Mouse (Mus musculus): ENCODE data around the gene Cobll1.

The Cobll1 gene

GRCm38 (mm10) chr2:65203699-65204098, 35.5 kb downstream of the Cobll1 start:
- DNase-seq (ENCODE audit: inconsistent age in 2 of 2, low spot score in 1 of 2): no peak

DNA sequence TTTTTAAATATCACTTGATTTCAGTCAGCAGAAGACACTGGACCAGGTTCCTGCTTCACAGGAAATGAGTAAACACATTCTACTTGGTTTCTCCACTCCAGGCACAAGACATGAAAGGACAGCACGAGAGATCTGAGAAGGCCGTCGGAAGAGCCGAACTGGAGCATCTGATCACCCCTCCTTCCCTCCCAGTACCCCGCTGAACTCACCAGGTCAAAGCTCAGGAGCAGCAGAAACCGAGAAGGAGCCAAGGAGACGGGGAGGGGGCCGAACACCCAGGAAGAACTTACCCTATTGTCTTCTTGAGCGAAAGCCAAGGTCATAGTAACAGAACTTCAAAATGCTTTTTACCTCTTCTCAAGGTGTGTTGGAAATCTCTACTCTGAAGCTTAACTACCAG, 39.5 kb downstream of the Cobll1 start:
- DNase-seq (ENCODE audit: inconsistent age in 2 of 2, low spot score in 1 of 2): peak in 1 of 2 experiments; percentile 70

GRCm38 (mm10) chr2:65198605-65199004, 40.6 kb downstream of the Cobll1 start:
- no peak for DNase-seq (ENCODE audit: inconsistent age in 2 of 2, low spot score in 1 of 2)

DNA sequence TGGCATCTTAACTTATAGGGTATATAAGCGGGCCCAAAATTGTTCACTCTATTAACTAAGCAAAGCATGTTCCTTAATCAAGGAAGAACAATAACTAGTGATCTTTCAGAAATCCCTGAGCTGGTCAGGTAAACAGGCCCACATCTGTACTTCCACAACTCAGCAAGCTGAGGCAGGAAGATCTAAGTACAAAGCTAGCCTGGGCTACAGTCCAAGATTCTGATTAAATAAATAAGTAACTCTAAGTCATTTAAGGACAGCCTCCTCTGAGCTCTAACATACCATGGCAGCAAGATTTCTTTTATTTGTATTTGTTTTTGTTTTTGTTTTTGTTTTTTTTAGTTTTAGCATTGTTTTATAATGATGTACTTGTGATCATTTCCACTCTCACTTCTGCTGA, 42.2 kb downstream of the Cobll1 start:
- DNase-seq (ENCODE audit: inconsistent age in 2 of 2, low spot score in 1 of 2): no peak

GRCm38 (mm10) chr2:65195233-65196010, 43.8 kb downstream of the Cobll1 start:
- DNase-seq (ENCODE audit: inconsistent age in 2 of 2, low spot score in 1 of 2): peak; percentile 69 to 93

- no peak for DNase-seq (ENCODE audit: inconsistent age in 2 of 2, low spot score in 1 of 2)
These were observed 46.0 kb downstream of the Cobll1 start for GRCm38 (mm10) chr2:65193091-65193795.

DNA sequence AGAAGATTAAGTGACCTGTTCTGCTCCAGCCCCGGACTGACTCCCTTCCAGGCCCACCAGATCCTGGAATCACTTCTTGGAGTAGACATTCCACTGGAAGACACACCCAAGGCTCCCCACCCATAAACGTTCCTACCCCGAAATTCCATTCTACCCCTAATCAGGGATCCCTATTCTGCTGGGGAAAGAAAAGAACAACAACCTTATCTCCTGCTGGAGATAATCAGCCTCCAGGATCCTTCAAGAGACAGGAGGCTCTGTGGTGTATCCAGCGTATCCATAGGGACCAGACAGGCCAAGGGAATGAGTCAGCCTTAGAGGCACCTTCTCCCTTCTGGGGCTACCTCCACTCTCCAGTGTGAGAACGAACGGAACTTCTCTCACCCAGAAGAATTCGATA, 47.8 kb downstream of the Cobll1 start:
- DNase-seq (ENCODE audit: inconsistent age in 2 of 2, low spot score in 1 of 2): peak; percentile 46 to 75

DNA sequence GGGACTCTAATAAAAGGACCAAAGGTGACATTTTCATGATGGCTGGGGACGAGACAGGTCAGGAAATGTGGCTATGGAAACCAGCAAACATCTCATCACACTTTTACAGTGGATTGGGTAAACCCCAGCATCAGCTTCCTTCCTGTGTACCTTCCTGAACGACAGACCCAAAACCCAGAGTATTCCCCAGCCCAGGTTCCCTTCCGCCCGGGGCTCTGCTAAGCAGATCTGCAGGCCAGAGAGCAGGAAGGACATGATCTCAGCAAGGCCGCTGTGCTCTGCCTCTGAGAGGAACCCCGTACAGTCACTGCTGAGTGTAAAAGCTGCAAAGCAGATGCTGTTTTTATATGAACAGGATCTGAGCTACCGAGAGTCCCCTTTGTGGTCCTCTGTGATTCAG, 49.9 kb downstream of the Cobll1 start:
- peak; percentile 64 to 81 for DNase-seq (ENCODE audit: inconsistent age in 2 of 2, low spot score in 1 of 2)

- peak in 1 of 2 experiments; percentile 58 for DNase-seq (ENCODE audit: inconsistent age in 2 of 2, low spot score in 1 of 2)
These were observed 50.6 kb downstream of the Cobll1 start for GRCm38 (mm10) chr2:65188585-65188984.

DNA sequence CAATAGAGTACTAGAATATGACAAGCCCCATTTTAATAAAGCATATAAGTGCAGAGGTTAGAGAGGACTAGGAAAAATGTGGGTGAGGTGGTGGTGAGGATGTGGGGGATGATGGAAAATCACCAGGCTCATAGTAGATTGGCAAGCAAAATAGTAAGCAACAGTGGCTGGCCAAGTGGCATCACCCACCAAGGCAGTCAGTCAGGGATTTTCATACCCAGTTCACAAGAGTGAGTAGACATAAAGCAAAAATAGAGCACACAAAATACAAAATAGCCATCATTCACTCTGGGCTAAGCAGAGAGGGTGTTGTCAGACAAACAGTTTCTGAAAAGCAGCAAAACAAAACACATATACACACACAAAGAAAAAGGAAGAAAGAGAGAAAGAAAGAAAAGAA, 51.6 kb downstream of the Cobll1 start:
- DNase-seq (ENCODE audit: inconsistent age in 2 of 2, low spot score in 1 of 2): peak in 1 of 2 experiments; percentile 32

GRCm38 (mm10) chr2:65187164-65187563, 52.0 kb downstream of the Cobll1 start:
- DNase-seq (ENCODE audit: inconsistent age in 2 of 2, low spot score in 1 of 2): peak in 1 of 2 experiments; percentile 26

DNA sequence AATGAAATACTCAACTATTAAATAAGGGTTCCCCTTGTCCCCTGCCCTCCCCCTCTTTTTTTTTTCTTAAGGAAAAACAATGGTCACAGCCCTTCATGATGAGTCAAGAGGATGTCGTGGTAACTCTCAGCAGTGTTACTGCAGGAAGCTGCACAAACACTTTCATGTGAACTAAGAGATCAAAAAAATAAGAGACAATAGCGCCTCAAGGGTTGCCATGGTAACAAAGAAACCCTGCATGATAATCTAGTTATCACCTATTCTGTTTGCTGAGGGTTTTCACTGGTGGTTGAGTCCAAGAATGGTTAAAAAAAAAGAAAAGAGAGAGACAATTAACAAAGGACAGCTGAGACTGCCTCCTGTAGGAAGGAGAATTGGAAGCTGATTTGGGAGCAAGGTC, 56.5 kb downstream of the Cobll1 start:
- DNase-seq (ENCODE audit: inconsistent age in 2 of 2, low spot score in 1 of 2): peak in 1 of 2 experiments; percentile 50

- DNase-seq (ENCODE audit: inconsistent age in 2 of 2, low spot score in 1 of 2): no peak
These were observed 57.5 kb downstream of the Cobll1 start for GRCm38 (mm10) chr2:65181736-65182135.

DNA sequence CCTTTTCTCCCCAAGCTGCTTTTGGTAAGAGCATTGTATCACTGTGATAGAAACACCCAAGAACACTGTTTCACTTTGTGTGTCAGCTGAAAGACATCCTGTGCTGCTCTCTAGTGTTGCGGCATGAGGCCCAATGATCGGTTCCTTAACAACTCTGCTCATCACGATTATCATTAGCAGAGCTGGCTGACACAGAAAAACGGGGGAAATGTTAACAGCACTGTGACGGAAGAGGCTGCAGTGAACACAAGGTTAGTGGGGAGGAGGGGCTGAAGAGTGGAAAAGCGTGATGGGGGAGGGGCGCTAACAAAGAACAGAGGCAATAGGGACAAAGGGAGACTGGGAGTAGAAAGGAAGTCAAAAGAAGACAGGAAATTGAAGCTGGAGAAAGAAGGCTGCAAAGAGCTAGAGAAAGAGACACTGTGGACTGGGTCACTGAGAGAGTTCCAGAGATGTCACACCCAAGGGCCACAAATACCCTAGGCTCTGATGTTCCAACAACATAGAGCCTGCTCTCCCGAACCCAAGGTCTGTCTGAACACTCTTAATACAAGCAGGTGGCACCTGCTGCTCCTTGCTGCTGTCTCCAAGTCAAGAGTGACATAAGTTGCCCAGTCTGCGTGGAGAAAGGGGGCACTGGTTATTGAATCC, 58.0 kb downstream of the Cobll1 start:
- peak in 1 of 2 experiments; percentile 58 for DNase-seq (ENCODE audit: inconsistent age in 2 of 2, low spot score in 1 of 2)

- no peak for DNase-seq (ENCODE audit: inconsistent age in 2 of 2, low spot score in 1 of 2)
These were observed 63.6 kb downstream of the Cobll1 start for GRCm38 (mm10) chr2:65175645-65176044.

DNA sequence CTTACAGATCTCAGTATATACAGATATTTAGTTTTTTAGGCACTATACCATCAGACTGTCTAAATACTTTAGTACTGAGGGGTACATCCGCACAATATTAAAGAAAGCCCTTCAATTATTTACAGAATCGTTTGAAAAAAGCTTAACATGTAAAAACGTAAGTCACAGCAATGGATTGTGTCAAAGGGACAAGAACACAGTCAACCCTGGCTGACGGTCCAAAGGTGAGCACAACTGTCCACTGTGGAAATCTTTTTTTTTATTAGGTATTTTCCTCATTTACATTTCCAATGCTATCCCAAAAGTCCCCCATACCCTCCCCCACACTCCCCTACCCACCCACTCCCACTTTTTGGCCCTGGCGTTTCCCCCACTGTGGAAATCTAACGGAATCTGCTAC, 67.1 kb downstream of the Cobll1 start:
- DNase-seq (ENCODE audit: inconsistent age in 2 of 2, low spot score in 1 of 2): no peak

GRCm38 (mm10) chr2:65171516-65171915, 67.7 kb downstream of the Cobll1 start:
- DNase-seq (ENCODE audit: inconsistent age in 2 of 2, low spot score in 1 of 2): peak in 1 of 2 experiments; percentile 60

GRCm38 (mm10) chr2:65170693-65171456, 68.3 kb downstream of the Cobll1 start:
- peak in 1 of 2 experiments; percentile 80 for DNase-seq (ENCODE audit: inconsistent age in 2 of 2, low spot score in 1 of 2)

DNA sequence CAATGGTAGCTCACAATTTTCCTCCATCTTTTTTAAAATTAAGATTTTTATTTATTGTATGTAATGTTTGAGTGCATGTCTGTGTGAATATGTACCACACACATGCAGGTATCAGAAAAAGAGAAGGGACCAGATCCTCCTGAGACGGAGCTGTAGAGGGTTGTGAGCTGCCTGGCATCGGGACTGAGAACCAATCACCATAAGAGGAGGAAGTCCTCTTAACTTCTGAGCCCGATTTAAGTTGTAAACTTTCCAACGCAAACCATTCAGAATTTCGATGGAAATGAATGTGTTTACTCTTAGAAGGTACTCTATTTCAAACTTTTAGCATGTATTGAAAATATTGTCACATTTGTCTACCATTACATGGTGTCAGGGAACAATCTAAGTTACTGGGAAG, 68.9 kb downstream of the Cobll1 start:
- DNase-seq (ENCODE audit: inconsistent age in 2 of 2, low spot score in 1 of 2): no peak

DNA sequence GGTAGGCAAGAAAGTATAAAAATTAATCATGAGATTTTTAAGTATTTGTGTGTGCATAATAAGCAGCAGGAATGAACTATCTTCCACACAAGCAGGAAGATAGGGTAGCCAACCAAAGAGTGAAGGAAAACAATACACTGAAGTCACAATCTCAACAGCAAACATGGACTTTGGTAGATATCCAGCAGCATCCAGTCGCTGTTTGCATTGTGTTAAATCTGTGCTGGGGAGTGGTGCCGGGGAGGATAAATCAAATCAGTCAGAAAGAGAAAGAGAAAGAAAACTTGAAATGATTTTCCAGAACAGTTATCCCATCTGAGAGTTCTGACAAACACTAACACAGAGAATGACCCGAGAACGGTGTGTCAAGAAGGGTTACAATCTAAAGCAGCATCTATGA, 75.2 kb downstream of the Cobll1 start:
- DNase-seq (ENCODE audit: inconsistent age in 2 of 2, low spot score in 1 of 2): no peak

DNA sequence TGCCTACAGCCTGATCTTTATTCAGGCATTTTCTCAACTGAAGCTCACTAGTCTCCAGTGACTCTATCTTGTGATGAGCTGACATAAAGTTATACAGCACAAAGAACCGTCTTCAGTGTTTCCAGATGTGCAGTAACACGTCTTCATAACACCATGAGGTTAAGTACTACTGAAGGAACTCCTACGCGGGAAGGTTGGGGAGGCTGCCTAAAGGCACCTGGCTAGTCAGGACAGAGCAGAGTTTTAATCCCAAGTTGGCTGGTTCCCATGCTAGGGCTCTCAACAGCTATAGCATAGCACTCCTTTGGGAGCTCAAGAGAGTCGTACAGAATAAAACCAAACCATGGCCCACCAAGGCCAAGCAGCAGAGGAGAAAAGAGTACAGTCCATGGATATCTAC, 76.6 kb downstream of the Cobll1 start:
- DNase-seq (ENCODE audit: inconsistent age in 2 of 2, low spot score in 1 of 2): no peak
